Mouse (Mus musculus): Measurements from ENCODE around the gene Klc1.

Klc1 gene

GRCm38 (mm10) chr12:111813766-111814617, 55.3 kb downstream of the Klc1 start, which contains the start of the genes Xrcc3 and Zfyve21:
Gene Xrcc3 (minus strand): TSS chr12:111813873.
Gene Zfyve21 (plus strand): TSS chr12:111814170.
- DNase-seq (ENCODE audit: low read depth, low spot score) = peak; percentile 95

GRCm38 (mm10) chr12:111814769-111815762, 56.4 kb downstream of the Klc1 start:
- DNase-seq (ENCODE audit: low read depth, low spot score) = no peak

- no peak for DNase-seq (ENCODE audit: low read depth, low spot score)
Observed at GRCm38 (mm10) chr12:111816528-111816927, 57.9 kb downstream of the Klc1 start.

GRCm38 (mm10) chr12:111816967-111817366, 58.3 kb downstream of the Klc1 start:
- DNase-seq (ENCODE audit: low read depth, low spot score) = no peak

- DNase-seq (ENCODE audit: low read depth, low spot score) = no peak
Observed at GRCm38 (mm10) chr12:111817991-111818390, 59.3 kb downstream of the Klc1 start.

- DNase-seq (ENCODE audit: low read depth, low spot score) = no peak
Observed at GRCm38 (mm10) chr12:111819936-111820335, 61.3 kb downstream of the Klc1 start.

GRCm38 (mm10) chr12:111820708-111821107, 62.1 kb downstream of the Klc1 start:
- DNase-seq (ENCODE audit: low read depth, low spot score) = no peak

- DNase-seq (ENCODE audit: low read depth, low spot score) = no peak
Observed at GRCm38 (mm10) chr12:111821931-111822330, 63.3 kb downstream of the Klc1 start.

GRCm38 (mm10) chr12:111827556-111827955, 68.9 kb downstream of the Klc1 start:
- no peak for DNase-seq (ENCODE audit: low read depth, low spot score)

GRCm38 (mm10) chr12:111829447-111829846, 70.8 kb downstream of the Klc1 start:
- no peak for DNase-seq (ENCODE audit: low read depth, low spot score)

GRCm38 (mm10) chr12:111829954-111830353, 71.3 kb downstream of the Klc1 start:
- no peak for DNase-seq (ENCODE audit: low read depth, low spot score)

GRCm38 (mm10) chr12:111830375-111830774, 71.7 kb downstream of the Klc1 start:
- DNase-seq (ENCODE audit: low read depth, low spot score) = no peak

GRCm38 (mm10) chr12:111832643-111833042, 74.0 kb downstream of the Klc1 start:
- no peak for DNase-seq (ENCODE audit: low read depth, low spot score)

- no peak for DNase-seq (ENCODE audit: low read depth, low spot score)
Observed at GRCm38 (mm10) chr12:111833457-111833856, 74.8 kb downstream of the Klc1 start.

GRCm38 (mm10) chr12:111842565-111843433, 84.2 kb downstream of the Klc1 start:
- DNase-seq (ENCODE audit: low read depth, low spot score) = no peak

- DNase-seq (ENCODE audit: low read depth, low spot score) = no peak
Observed at GRCm38 (mm10) chr12:111843470-111843869, 84.8 kb downstream of the Klc1 start.

GRCm38 (mm10) chr12:111845953-111846352, 87.3 kb downstream of the Klc1 start:
- DNase-seq (ENCODE audit: low read depth, low spot score) = no peak

GRCm38 (mm10) chr12:111846815-111847214, 88.2 kb downstream of the Klc1 start:
- DNase-seq (ENCODE audit: low read depth, low spot score) = no peak

- DNase-seq (ENCODE audit: low read depth, low spot score) = no peak
Observed at GRCm38 (mm10) chr12:111848300-111848798, 89.7 kb downstream of the Klc1 start.

- DNase-seq (ENCODE audit: low read depth, low spot score) = peak; percentile 24
Observed at GRCm38 (mm10) chr12:111851235-111851634, 92.6 kb downstream of the Klc1 start.

GRCm38 (mm10) chr12:111851745-111852144, 93.1 kb downstream of the Klc1 start:
- no peak for DNase-seq (ENCODE audit: low read depth, low spot score)
